Mouse (Mus musculus) E14TG2a.4 (cell line): Measurements from ENCODE around the gene Cdk12.

Source experiments
- H3K27me3 ChIP-seq: 2 replicates; pipeline ENCODE4 v1.6.1; 2014; ENCODE audit warnings: low read length, control low read depth; ENCODE audit not compliant: insufficient read depth
- H3K36me3 ChIP-seq: 2 replicates; pipeline ENCODE4 v1.6.1; 2014; ENCODE audit warnings: low read length, control low read depth; ENCODE audit not compliant: insufficient read depth
- H3K4me1 ChIP-seq: replicated peaks from 2 replicates; pipeline ENCODE4 v1.6.1; 2014; ENCODE audit warnings: low read depth, low read length, control low read depth
- H3K4me3 ChIP-seq: replicated peaks from 2 replicates; pipeline ENCODE4 v1.5.1; 2014; ENCODE audit warnings: mild to moderate bottlenecking, low read length
- H3K9me3 ChIP-seq: 2 replicates; pipeline ENCODE4 v1.6.1; 2014; ENCODE audit warnings: low read length, control low read depth
- CTCF ChIP-seq: conservative IDR thresholded peaks from 2 replicates; pipeline ENCODE4 v1.5.1; 2014; ENCODE audit warnings: low read length
- NANOG ChIP-seq: IDR thresholded peaks from 2 replicates; pipeline ENCODE4 v1.6.1; 2014; ENCODE audit warnings: borderline replicate concordance, low read length, mixed read lengths
- POU5F1 ChIP-seq: IDR thresholded peaks from 2 replicates; pipeline ENCODE4 v1.6.1; 2014; ENCODE audit warnings: low read length, borderline replicate concordance

Gene Cdk12

DNA sequence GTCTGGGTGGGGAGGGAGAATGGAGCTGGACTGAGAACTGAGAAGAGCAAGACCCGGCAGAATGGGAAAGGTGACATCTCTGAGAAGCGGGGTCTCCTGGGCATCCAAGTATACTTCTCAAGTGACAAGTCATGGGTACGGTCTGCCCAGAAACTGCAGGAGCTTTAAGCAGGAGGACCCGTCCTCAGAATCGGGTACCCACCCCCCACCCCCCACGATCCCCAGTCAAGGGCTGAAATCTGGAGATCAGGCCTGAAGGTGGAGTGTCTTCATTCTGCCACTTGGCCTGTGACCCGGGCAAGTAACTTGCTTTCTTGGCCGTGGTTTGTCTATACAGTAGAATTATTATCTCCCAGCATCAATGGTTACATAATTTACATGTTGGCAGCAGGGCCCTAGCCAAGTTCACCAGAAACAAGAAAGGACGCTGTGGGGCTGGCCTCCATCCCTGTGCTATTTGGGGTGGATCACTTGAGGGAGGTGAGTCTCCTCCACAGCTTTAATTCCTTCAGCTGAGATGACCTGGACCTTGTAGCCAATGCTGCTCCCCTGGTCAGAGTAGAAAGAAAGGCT lies 92.2 kb downstream of the Cdk12 start:
- Histone ChIP-seq H3K4me1 (peaks cover 63% of the 10 kb centered on the region), H3K36me3 (no peaks in the 10 kb centered on the region), H3K4me3 (peak overlapping the region; percentile 88), H3K9me3 (no peaks in the 10 kb centered on the region), H3K27me3 (peaks cover 34% of the 10 kb centered on the region)
- TF ChIP-seq POU5F1 (no peak), NANOG (no peak), CTCF (no peak)

DNA sequence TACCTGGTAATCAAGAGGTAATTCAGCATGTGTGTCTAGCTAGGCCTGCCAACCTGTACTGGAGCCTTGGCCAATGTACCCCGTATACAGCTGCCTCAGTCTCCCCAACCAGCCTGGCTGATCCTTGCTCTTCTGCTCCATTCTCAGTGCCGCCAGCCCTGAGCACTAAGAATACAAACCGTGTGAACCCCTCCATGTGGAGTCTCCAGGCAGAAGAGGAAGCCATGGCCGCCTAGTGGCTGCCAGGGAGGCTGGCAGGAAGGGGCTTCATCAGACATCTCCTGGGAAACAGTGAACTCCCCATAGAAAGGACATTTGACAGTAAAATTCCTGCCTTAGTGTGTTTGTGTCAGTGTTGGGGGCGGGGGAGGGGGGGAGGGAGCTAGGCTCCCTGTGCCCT lies 93.4 kb downstream of the Cdk12 start:
- Histone ChIP-seq H3K4me3 (peak overlapping the region; percentile 51; the same call in 1 of the 2 replicates), H3K9me3 (no peaks in the 10 kb centered on the region), H3K36me3 (no peaks in the 10 kb centered on the region), H3K4me1 (peaks cover 71% of the 10 kb centered on the region), H3K27me3 (peaks cover 25% of the 10 kb centered on the region)
- TF ChIP-seq NANOG = no peak
- TF ChIP-seq POU5F1 = no peak
- peak; percentile 67 for TF ChIP-seq CTCF

DNA sequence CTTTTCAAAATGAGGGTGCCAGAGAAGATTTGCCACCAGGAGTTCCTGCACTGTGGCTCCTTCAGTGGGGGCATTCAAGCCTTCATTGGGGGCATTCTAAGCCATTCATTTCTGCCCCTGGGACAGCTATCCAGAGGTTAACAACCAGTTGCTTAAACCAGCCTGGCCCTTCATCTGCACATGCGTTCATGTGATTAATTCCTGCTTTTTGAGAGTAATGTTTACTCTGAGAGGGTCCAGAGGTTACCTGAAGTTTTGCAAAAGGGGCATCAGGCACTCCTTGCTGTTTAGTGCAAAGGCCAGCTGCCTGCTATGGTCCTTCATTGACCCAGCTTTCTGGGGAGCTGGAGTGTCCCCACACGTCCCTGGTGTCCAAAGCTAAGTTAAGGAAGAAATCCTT lies 94.1 kb downstream of the Cdk12 start:
- no peak for TF ChIP-seq NANOG
- TF ChIP-seq POU5F1 = no peak
- no peak for TF ChIP-seq CTCF
- Histone ChIP-seq H3K9me3 (no peaks in the 10 kb centered on the region), H3K4me1 (peaks cover 77% of the 10 kb centered on the region), H3K36me3 (no peaks in the 10 kb centered on the region), H3K27me3 (peaks cover 21% of the 10 kb centered on the region), H3K4me3 (peak overlapping the region; percentile 51)

DNA sequence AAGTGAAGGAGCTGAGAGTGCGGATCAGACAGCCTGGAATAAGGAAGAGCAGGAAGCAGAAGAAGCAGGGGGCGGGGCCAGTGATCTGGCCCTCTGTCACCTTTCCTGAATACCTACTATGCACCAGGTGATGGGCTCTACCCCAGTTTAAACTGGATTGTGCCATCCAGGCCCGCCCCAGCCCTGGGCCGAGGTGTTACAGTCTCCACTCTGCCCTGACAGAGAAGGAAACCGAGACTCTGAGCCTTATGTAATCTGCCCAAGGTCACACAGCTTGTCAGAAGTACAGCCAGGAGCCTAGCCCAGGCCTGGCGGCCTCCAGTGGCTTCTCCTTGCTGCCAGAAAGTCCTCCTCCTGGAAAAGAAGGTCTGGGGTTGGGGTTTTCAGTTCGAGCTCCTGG lies 94.9 kb downstream of the Cdk12 start:
- TF ChIP-seq POU5F1 = no peak
- TF ChIP-seq CTCF = no peak
- no peak for TF ChIP-seq NANOG
- Histone ChIP-seq H3K9me3 (no peaks in the 10 kb centered on the region), H3K4me3 (peak overlapping the region; percentile 51), H3K27me3 (peaks cover 18% of the 10 kb centered on the region), H3K4me1 (peaks cover 86% of the 10 kb centered on the region), H3K36me3 (no peaks in the 10 kb centered on the region)

DNA sequence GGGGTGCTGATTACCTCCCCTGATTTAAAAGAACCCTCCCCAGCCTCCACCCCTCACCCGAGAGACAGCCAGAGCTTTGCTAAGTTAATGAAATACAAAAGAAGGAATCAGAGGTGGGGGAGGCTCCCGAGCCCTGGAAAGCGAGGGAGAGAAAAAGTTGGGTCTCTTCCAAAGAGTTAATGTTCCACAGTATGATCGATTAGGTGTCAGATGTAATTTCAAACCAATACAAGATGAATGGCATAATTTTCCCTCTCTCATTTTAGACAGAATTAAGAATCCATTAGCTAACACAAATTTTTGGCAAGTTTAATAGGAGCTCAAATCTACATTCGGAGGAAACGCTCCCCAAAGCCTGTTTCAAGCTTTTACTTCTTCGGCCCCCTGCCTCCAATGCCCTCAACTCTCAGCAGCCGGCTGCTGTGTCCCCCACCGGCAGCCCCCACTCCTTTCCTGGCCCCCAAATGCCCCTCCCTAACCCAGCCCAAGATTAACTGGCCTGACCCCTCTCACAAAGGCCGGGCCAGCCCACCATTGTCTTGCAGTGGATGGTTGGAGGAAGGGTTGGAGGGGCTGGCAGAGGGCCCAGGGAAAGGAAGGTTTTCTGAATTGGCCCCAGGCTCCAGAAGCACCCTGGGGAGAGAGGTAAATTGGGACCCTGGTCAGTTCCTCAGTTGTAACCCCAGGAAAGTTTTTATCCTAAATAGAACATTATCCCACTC lies 95.8 kb downstream of the Cdk12 start:
- no peaks in the 10 kb centered on the region for H3K36me3 ChIP-seq
- H3K27me3 ChIP-seq = peaks cover 12% of the 10 kb centered on the region
- H3K4me3 ChIP-seq = peak overlapping the region; percentile 51
- peaks cover 86% of the 10 kb centered on the region for H3K4me1 ChIP-seq
- H3K9me3 ChIP-seq = no peaks in the 10 kb centered on the region
- TF ChIP-seq POU5F1 (no peak), NANOG (no peak), CTCF (no peak)

DNA sequence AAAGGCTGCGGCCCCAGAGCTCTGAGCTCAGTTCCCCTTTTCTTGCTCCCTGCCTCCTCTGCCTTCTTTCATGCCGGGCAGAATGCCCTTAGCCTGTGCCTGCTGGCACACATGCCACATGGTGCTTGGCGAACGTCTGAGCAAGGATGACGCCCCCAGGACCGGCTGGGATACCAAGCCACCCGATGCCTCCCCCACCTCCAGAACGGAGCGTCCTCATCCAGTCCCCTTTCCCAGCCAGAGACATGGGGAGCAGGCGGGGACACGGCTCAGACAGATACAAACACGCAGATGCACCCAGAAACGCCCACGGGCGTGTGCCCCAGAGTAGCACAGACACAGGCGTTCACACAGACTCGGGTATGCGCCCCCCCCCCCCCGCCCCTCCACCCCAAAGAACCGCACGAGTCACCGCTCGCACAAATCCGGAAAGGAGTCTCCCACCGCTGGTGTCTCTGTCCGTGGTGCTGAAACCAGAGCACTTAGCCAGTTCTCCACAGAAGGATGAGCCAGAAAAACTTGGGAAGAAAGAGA lies 111.0 kb downstream of the Cdk12 start:
- Histone ChIP-seq H3K27me3 (peaks cover 72% of the 10 kb centered on the region), H3K4me1 (peaks cover 17% of the 10 kb centered on the region), H3K4me3 (peak overlapping the region; percentile 68), H3K36me3 (no peaks in the 10 kb centered on the region), H3K9me3 (no peaks in the 10 kb centered on the region)
- TF ChIP-seq POU5F1 (no peak), NANOG (no peak), CTCF (no peak)

DNA sequence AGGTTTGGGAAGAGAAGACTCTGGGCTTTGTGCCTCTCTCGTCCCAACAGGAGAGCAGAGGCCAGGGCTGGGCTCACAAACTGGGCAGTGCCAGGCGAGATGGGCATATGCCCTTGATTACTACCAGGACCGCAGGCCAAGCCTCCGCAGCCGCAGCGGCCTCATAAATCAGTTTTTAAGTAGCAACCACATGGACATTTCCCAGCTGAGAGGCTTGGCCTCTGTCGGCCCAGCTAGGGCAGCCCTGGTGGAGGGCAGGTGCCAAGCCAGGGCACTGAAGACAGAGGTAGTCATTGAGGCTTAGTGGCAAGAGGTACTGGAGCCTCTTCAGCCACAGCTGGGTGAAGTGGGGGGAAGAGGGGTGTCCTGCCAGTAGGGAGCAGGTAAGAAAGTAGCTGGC lies 114.6 kb downstream of the Cdk12 start:
- Histone ChIP-seq H3K36me3 (no peaks in the 10 kb centered on the region), H3K9me3 (no peaks in the 10 kb centered on the region), H3K4me1 (peaks cover 34% of the 10 kb centered on the region), H3K4me3 (no peak overlapping the region), H3K27me3 (peaks cover 93% of the 10 kb centered on the region)
- TF ChIP-seq CTCF (no peak), NANOG (no peak), POU5F1 (no peak)

DNA sequence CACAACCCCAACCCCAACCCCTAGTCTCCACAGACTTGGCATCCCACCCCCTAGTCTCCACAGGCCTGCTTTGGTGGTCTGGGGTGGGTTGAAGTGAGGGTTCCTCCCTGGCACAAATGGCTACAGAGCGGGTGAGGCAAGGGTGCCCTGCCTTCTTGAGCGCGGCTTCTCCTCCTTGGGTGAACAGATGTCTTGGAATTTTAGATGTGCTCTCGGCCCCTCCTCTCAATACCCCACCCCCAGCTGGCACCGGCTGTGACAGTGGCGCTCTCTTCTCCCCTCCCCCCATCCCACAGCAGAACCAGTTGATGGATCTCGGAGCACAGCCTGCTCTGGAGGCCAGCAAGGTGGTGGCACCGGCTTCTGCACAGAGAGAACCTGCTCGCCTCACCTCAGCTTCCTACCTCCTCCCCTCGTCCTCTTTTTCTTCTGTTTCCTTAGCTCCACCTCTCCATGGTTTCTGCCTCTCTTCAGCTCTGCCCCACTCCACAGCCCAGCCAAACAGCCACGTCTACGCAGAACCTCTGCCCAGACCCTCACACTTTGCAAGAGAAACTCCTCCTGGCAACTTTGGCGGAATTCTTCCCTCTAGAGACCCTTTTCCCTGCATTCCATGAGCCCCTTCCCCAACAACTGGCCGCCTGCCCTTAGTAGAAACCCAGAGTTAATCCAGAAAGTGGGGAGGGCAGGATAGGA lies 115.7 kb downstream of the Cdk12 start:
- Histone ChIP-seq H3K9me3 (no peaks in the 10 kb centered on the region), H3K27me3 (peaks cover 98% of the 10 kb centered on the region), H3K4me1 (peaks cover 37% of the 10 kb centered on the region), H3K36me3 (no peaks in the 10 kb centered on the region), H3K4me3 (no peak overlapping the region)
- TF ChIP-seq POU5F1 = no peak
- no peak for TF ChIP-seq NANOG
- TF ChIP-seq CTCF = no peak
